Mouse (Mus musculus) olfactory bulb, adult 2 months (tissue): ENCODE results near the gene Tmem254a. TPM values are rescaled to one million over a fixed set of nuclear protein-coding genes. Genes with fewer than 3 reads are reported as not detected.
"Not testable (repeated sequence)": the region's sequence is repeated elsewhere in the genome, so short reads cannot be mapped to it uniquely, and the experiment has no call there.

ENCODE experiments used
- H3K27ac ChIP-seq: fragments of 200-500 bp; 2 replicates; pipeline ENCODE4 v1.5.1; 2012; ENCODE audit warnings: low read depth, low read length; ENCODE audit not compliant: insufficient read depth
- H3K4me1 ChIP-seq: fragments of 200-500 bp; 2 replicates; pipeline ENCODE4 v1.6.1; 2012; ENCODE audit warnings: low read length; ENCODE audit not compliant: control insufficient read depth, insufficient read depth
- H3K4me3 ChIP-seq: fragments of 200-500 bp; 2 replicates; pipeline ENCODE4 v1.5.1; 2012; ENCODE audit warnings: mild to moderate bottlenecking, low read depth, low read length, moderate library complexity; ENCODE audit not compliant: insufficient read depth
- WGBS: fragments of 180-500 bp; shearing (Covaris S2); methylation state at CpG from one replicate; pipeline ENCODE4 v1.1.7; 2018; 5-methylcytosine and 5-hydroxymethylcytosine counted together
- polyA plus RNA-seq: library from polyadenylated mRNA; stranded (reverse); fragments of >200 nt; gene quantifications from 2 replicates; pipeline ENCODE4 v1.2.4, GENCODE M21; 2012; ENCODE audit warnings: low replicate concordance; ENCODE audit not compliant: missing spikeins, insufficient read depth, insufficient read length

Tmem254a gene
- not detected in 2 replicates for polyA plus RNA-seq

GRCm38 (mm10) chr14:25927562-25927881 is at the start of gene Tmem254a:
TSS of gene Tmem254a (minus strand) at chr14:25927672.
- not testable (repeated sequence) for H3K27ac ChIP-seq, H3K4me3 ChIP-seq, H3K4me1 ChIP-seq
- WGBS: no CpG with 5 or more reads among the region's 10 CpGs

- H3K4me1 ChIP-seq, H3K4me3 ChIP-seq, H3K27ac ChIP-seq: not testable (repeated sequence)
- WGBS: no CpG with 5 or more reads among the region's 3 CpGs
These were observed 30.4 kb upstream of the Tmem254a start for GRCm38 (mm10) chr14:25957861-25958260.

GRCm38 (mm10) chr14:25938004-25938403 is 10.5 kb upstream of the Tmem254a start, which contains the start of gene Cphx1:
TSS of gene Cphx1 (plus strand) at chr14:25938304.
- WGBS: no CpG with 5 or more reads among the region's 8 CpGs
- H3K27ac ChIP-seq, H3K4me3 ChIP-seq, H3K4me1 ChIP-seq: not testable (repeated sequence)

GRCm38 (mm10) chr14:25936867-25937630 is 9.6 kb upstream of the Tmem254a start:
- H3K4me3 ChIP-seq, H3K4me1 ChIP-seq, H3K27ac ChIP-seq: not testable (repeated sequence)
- no CpG with 5 or more reads among the region's 5 CpGs for WGBS

GRCm38 (mm10) chr14:25926814-25927561 is 484 bp downstream of the Tmem254a start:
- not testable (repeated sequence) for H3K4me1 ChIP-seq, H3K4me3 ChIP-seq, H3K27ac ChIP-seq
- WGBS: no CpG with 5 or more reads among the region's 44 CpGs

- not testable (repeated sequence) for H3K4me1 ChIP-seq, H3K27ac ChIP-seq, H3K4me3 ChIP-seq
- no CpG with 5 or more reads among the region's 5 CpGs for WGBS
These were observed 8.9 kb downstream of the Tmem254a start for GRCm38 (mm10) chr14:25918427-25919170.

- not testable (repeated sequence) for H3K4me1 ChIP-seq, H3K4me3 ChIP-seq, H3K27ac ChIP-seq
- no CpG with 5 or more reads among the region's 8 CpGs for WGBS
These were observed 18.5 kb downstream of the Tmem254a start for GRCm38 (mm10) chr14:25908976-25909375.

- H3K27ac ChIP-seq, H3K4me3 ChIP-seq, H3K4me1 ChIP-seq: not testable (repeated sequence)
- WGBS: no CpG with 5 or more reads among the region's 9 CpGs
These were observed 20.2 kb downstream of the Tmem254a start for GRCm38 (mm10) chr14:25907272-25907671.

- H3K27ac ChIP-seq, H3K4me1 ChIP-seq, H3K4me3 ChIP-seq: not testable (repeated sequence)
- 18% methylated on average over 1 of the region's 5 CpGs for WGBS
These were observed 22.2 kb downstream of the Tmem254a start for GRCm38 (mm10) chr14:25905243-25905642.

- WGBS: no CpG with 5 or more reads among the region's 10 CpGs
- not testable (repeated sequence) for H3K27ac ChIP-seq, H3K4me1 ChIP-seq
These were observed 24.5 kb downstream of the Tmem254a start, which contains the start of gene Plac9a for GRCm38 (mm10) chr14:25903000-25903399. TSS of gene Plac9a (minus strand) at chr14:25903100.

GRCm38 (mm10) chr14:25895686-25896085 is 31.8 kb downstream of the Tmem254a start:
- H3K4me1 ChIP-seq, H3K27ac ChIP-seq, H3K4me3 ChIP-seq: not testable (repeated sequence)
- no CpG with 5 or more reads among the region's 7 CpGs for WGBS

More at GRCm38 (mm10) chr14:25903000-25903399, 24.5 kb downstream of the Tmem254a start, which contains the start of gene Plac9a:
- H3K4me3 ChIP-seq: not testable (repeated sequence)

GRCm38 (mm10) chr14:25894566-25894965 is 32.9 kb downstream of the Tmem254a start:
- H3K4me1 ChIP-seq, H3K27ac ChIP-seq, H3K4me3 ChIP-seq: not testable (repeated sequence)
- WGBS: no CpG with 5 or more reads among the region's 3 CpGs

- no CpG with 5 or more reads among the region's 12 CpGs for WGBS
- not testable (repeated sequence) for H3K27ac ChIP-seq, H3K4me3 ChIP-seq, H3K4me1 ChIP-seq
These were observed 41.6 kb downstream of the Tmem254a start for GRCm38 (mm10) chr14:25885886-25886285.

- no CpG with 5 or more reads among the region's 9 CpGs for WGBS
- H3K4me1 ChIP-seq, H3K27ac ChIP-seq, H3K4me3 ChIP-seq: not testable (repeated sequence)
These were observed 45.7 kb downstream of the Tmem254a start for GRCm38 (mm10) chr14:25881769-25882168.
